Mouse (Mus musculus) kidney, adult 2 months (tissue): ENCODE measurements around the gene Glt28d2. TPM values are rescaled to one million over a fixed set of nuclear protein-coding genes. Genes with fewer than 3 reads are reported as not detected.

Experiments used
- DNase-seq: peaks from one replicate; pipeline ENCODE4 v3.0.0; 2021
- H3K27ac ChIP-seq: fragments of 200-500 bp; 2 replicates; pipeline ENCODE4 v1.5.1; 2012; ENCODE audit warnings: low read depth, low read length, control low read depth, inconsistent platforms; ENCODE audit not compliant: insufficient read depth
- H3K27me3 ChIP-seq: fragments of 200-500 bp; replicated peaks from 2 replicates; pipeline ENCODE4 v1.6.1; 2012; ENCODE audit warnings: mild to moderate bottlenecking, moderate library complexity, low read length, inconsistent platforms; ENCODE audit not compliant: control insufficient read depth, insufficient read depth
- H3K36me3 ChIP-seq: fragments of 200-500 bp; 2 replicates; pipeline ENCODE4 v1.6.1; 2012; ENCODE audit warnings: mild to moderate bottlenecking, moderate library complexity, low read length, inconsistent platforms; ENCODE audit not compliant: control insufficient read depth, insufficient read depth
- H3K4me1 ChIP-seq: fragments of 200-500 bp; 2 replicates; pipeline ENCODE4 v1.6.1; 2011; ENCODE audit warnings: low read length; ENCODE audit not compliant: control insufficient read depth, insufficient read depth
- H3K4me3 ChIP-seq: fragments of 200-500 bp; 2 replicates; pipeline ENCODE4 v1.5.1; 2011; ENCODE audit warnings: mild to moderate bottlenecking, low read depth, low read length, control low read depth; ENCODE audit not compliant: insufficient read depth
- CTCF ChIP-seq: fragments of 200-500 bp; conservative IDR thresholded peaks from 2 replicates; pipeline ENCODE4 v1.5.1; 2011; ENCODE audit warnings: low read depth, mild to moderate bottlenecking, control low read depth, low read length, moderate library complexity, mixed read lengths; ENCODE audit not compliant: insufficient read depth, insufficient read length
- POLR2A ChIP-seq: fragments of 200-500 bp; IDR thresholded peaks from one replicate; pipeline ENCODE4 v1.6.1; 2011; ENCODE audit warnings: low read depth, low read length, control low read depth
- WGBS: fragments of 180-500 bp; shearing (Covaris S2); methylation state at CpG from one replicate; pipeline ENCODE4 v1.1.7; 2018; 5-methylcytosine and 5-hydroxymethylcytosine counted together
- polyA plus RNA-seq: library from polyadenylated mRNA; depleted of rRNA; stranded (reverse); fragments of >200 nt; gene quantifications from 2 replicates; pipeline ENCODE4 v1.2.3, GENCODE M21; 2012; rRNA removed

Glt28d2 gene
- polyA plus RNA-seq: 1.7 and 2.1 TPM in 2 replicates

DNA sequence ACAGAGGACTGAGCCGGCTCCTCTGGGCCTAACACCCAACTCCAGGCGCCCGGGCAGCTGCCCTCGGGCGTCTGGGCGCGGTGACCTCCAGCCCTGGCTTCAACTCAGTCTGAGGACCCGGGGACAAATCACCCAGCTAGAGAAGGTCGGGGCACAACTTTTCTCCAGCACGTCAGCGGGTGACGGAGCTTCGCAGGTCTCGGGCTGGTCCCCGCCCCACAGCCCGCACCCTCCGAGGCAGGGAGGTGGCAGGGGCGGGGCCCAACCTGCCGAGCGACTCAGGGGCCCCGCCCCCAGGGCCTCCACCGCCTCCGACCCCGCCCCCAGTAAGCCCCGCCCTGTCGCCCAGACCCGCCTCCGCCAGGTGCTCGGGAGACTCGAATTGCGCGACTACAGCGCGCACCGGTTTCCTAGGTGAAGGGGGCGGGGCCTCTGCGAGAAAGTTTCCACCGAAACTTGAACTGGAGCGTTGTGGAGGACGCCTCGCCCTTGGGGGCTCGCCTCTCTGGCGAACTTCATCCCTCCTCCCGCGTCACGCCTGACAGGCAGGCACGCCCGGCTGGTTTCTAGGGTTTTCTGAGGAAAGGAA, at the start of gene Glt28d2, which contains the start of gene Gm37240:
Gene Glt28d2, minus strand, starts transcription at position 278 of the 589 bp plus-strand sequence.
Gene Gm37240, minus strand, starts transcription at position 280 of the 589 bp plus-strand sequence.
- Histone ChIP-seq H3K4me1 (peaks cover 8% of the 10 kb centered on the region; the same call in 1 of the 2 replicates), H3K4me3 (peak within 1 kb of the TSS; percentile 67), H3K27ac (peak within 1 kb of the TSS; percentile 83), H3K36me3 (no peaks in the 10 kb centered on the region), H3K27me3 (no peaks in the 10 kb centered on the region)
- 1% methylated on average over 48 of the region's 48 CpGs for WGBS
- TF ChIP-seq POLR2A (peak; percentile 28), CTCF (no peak)
- DNase-seq: peak; percentile 98

DNA sequence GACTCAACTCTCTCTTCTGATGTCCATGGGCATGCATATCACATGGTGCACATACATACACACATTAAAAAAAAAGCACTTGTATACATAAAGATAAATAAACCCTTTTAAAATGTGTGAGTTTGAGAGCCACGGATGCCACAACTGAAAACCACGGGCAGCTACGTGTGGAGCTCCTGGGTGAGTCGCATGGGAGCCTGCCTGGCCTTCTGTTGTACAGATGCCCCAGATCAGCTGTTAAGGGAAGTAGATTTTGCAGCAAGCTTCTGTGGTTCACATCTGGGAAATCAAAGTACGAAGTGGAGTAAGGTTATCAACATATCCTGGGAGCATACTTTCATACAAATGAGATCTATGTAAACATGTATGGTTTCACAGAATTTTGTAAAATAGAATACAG, 46.3 kb upstream of the Glt28d2 start:
- H3K27me3 ChIP-seq: no peaks in the 10 kb centered on the region
- TF ChIP-seq CTCF (no peak), POLR2A (no peak)
- H3K36me3 ChIP-seq: no peaks in the 10 kb centered on the region
- no peak for DNase-seq
- 90% methylated on average over 5 of the region's 5 CpGs for WGBS
- no peak overlapping the region for H3K27ac ChIP-seq
- no peaks in the 10 kb centered on the region for H3K4me1 ChIP-seq
- H3K4me3 ChIP-seq: no peak overlapping the region

GRCm38 (mm10) chr3:85931859-85932258, 44.5 kb upstream of the Glt28d2 start:
- no peak for DNase-seq
- no peak for TF ChIP-seq CTCF
- no peak for TF ChIP-seq POLR2A
- no peaks in the 10 kb centered on the region for H3K4me1 ChIP-seq
- no peak overlapping the region for H3K4me3 ChIP-seq
- WGBS: 74% methylated on average over 6 of the region's 6 CpGs
- H3K36me3 ChIP-seq: no peaks in the 10 kb centered on the region
- no peak overlapping the region for H3K27ac ChIP-seq
- H3K27me3 ChIP-seq: no peaks in the 10 kb centered on the region

GRCm38 (mm10) chr3:85930671-85931255, 43.4 kb upstream of the Glt28d2 start:
- H3K36me3 ChIP-seq: no peaks in the 10 kb centered on the region
- no peak overlapping the region for H3K4me3 ChIP-seq
- no peak overlapping the region for H3K27ac ChIP-seq
- H3K4me1 ChIP-seq: no peaks in the 10 kb centered on the region
- no peaks in the 10 kb centered on the region for H3K27me3 ChIP-seq
- no peak for TF ChIP-seq POLR2A
- TF ChIP-seq CTCF: no peak
- 66% methylated on average over 11 of the region's 11 CpGs for WGBS
- DNase-seq: no peak

- no peak for DNase-seq
- WGBS: 78% methylated on average over 5 of the region's 5 CpGs
- Histone ChIP-seq H3K27me3 (no peaks in the 10 kb centered on the region), H3K4me3 (no peak overlapping the region), H3K36me3 (no peaks in the 10 kb centered on the region), H3K4me1 (no peaks in the 10 kb centered on the region), H3K27ac (no peak overlapping the region)
- TF ChIP-seq CTCF (no peak), POLR2A (no peak)
Measured at GRCm38 (mm10) chr3:85929711-85930110, 42.4 kb upstream of the Glt28d2 start.

- H3K4me1 ChIP-seq: no peaks in the 10 kb centered on the region
- WGBS: 84% methylated on average over 5 of the region's 5 CpGs
- TF ChIP-seq CTCF (no peak), POLR2A (no peak)
- H3K27ac ChIP-seq: no peak overlapping the region
- H3K27me3 ChIP-seq: no peaks in the 10 kb centered on the region
- H3K36me3 ChIP-seq: no peaks in the 10 kb centered on the region
- no peak overlapping the region for H3K4me3 ChIP-seq
- no peak for DNase-seq
Measured at GRCm38 (mm10) chr3:85928140-85928611, 40.9 kb upstream of the Glt28d2 start.

DNA sequence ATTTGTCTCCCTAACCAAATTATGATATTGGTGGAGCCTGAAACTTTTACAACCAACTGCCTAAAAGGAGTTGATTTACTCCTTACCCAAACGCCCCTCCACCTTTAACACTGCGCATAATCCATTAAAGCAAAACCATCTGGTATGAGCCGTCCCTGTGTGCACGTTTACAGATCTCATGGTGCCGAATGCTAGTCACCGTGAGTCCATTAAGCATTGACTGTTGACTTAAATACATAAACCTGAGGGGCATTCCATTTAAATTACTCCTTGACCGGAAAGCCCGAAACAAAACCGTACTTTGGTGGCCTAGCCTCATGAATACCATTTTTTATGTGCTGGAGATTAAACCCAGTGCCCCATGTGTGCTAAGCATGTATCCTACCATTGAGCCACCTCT, 40.0 kb upstream of the Glt28d2 start:
- Histone ChIP-seq H3K27me3 (no peaks in the 10 kb centered on the region), H3K27ac (no peak overlapping the region), H3K4me3 (no peak overlapping the region), H3K4me1 (no peaks in the 10 kb centered on the region), H3K36me3 (no peaks in the 10 kb centered on the region)
- TF ChIP-seq POLR2A (no peak), CTCF (no peak)
- DNase-seq: no peak
- WGBS: 85% methylated on average over 9 of the region's 9 CpGs
